Mouse (Mus musculus): Measurements from ENCODE around the gene Ppm1m.

DNA sequence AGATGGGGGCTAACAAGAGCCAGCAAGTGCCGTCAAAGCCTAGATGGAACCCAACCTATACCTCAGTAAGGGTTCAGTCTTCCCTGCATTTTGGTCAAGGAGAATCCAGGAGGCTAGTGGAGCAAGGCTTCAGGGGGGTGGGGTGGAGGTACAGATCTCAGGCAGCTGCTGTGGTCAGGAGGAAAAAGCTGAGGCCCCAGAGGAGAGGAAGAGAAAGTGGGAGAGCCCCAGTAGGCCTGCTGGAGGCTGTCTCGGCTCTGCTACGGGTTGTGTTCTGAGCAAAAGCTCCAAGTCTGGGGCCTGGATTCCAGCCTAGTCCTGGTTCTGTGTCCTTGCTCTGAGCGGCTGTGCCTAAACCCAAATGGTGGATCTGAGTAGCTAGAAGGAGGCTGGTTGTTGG, 23.4 kb upstream of the Ppm1m start:
- TF ChIP-seq GATA1 (IDR thresholded peaks at IDR 0.05; ENCODE audit: low read length) (no peak), TAL1 (IDR thresholded peaks at IDR 0.05; ENCODE audit: low read length) (no peak)
